Mouse (Mus musculus) bone marrow, adult 2 months (tissue): ENCODE data around the gene Fam102a.

Experiments
- CTCF ChIP-seq: fragments of 200-500 bp; IDR thresholded peaks from 2 replicates; pipeline ENCODE4 v1.5.1; 2011; ENCODE audit warnings: low read length, control low read depth; ENCODE audit not compliant: control insufficient read depth, insufficient read depth
- POLR2A ChIP-seq: fragments of 200-500 bp; IDR thresholded peaks from 2 replicates; pipeline ENCODE4 v1.6.1; 2011; ENCODE audit warnings: low read depth, mild to moderate bottlenecking, control low read depth, low read length, borderline replicate concordance; ENCODE audit not compliant: control insufficient read depth

- TF ChIP-seq POLR2A: no peak
- peak; percentile 84 for TF ChIP-seq CTCF
These were observed 31.5 kb downstream of the Fam102a start for GRCm38 (mm10) chr2:32566536-32567063.
